Mouse (Mus musculus): Measurements from ENCODE around the gene Rec8. TPM values are rescaled to one million over a fixed set of nuclear protein-coding genes. Genes with fewer than 3 reads are reported as not detected.

The Rec8 gene
- polyA plus RNA-seq, 1 experiment from 2014 or later = 17.5 TPM

DNA sequence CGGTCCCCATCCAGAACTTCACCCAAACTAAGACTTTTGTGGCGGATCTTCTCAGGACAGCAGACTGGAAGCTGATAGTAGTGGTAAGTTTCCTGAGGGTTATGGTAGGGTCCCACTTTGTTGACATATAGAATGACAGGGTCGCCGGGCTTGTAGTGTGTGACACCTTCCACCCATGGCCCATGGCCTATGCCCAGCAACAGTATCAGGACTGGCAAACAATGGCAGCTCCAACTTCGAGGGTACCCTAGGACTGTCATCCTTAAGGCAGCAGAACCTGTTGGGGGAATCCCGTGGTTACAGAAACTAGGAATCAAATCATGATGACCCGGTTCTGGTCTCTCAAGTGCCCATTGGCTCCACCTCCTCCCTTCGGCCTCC is 24.8 kb downstream of the Rec8 start:
- Histone ChIP-seq H3K9ac (ENCODE audit: low read depth, low read length) (peak overlapping the region; percentile 93), H3K27me3 (ENCODE audit: control insufficient read depth, insufficient read depth, low read length) (no peaks in the 10 kb centered on the region), H3K36me3 (ENCODE audit: control insufficient read depth, insufficient read depth, low read length) (peaks cover 48% of the 10 kb centered on the region), H3K4me2 (replicated peaks; ENCODE audit: low read depth, low read length) (peak overlapping the region; percentile 74), H3K4me3 (ENCODE audit: low read length) (peak overlapping the region; percentile 58), H3K4me1 (ENCODE audit: control insufficient read depth, insufficient read depth, low read length) (peaks cover 16% of the 10 kb centered on the region), H3K27ac (ENCODE audit: low read depth, low read length) (peak overlapping the region; percentile 92), H3K9me3 (ENCODE audit: control insufficient read depth, low read length) (no peaks in the 10 kb centered on the region)
- ATAC-seq (ENCODE audit: low FRiP score, low TSS enrichment) = peak; percentile 40; the same call in 1 of the 2 replicates
- 17% methylated on average over 8 of the region's 8 CpGs for WGBS

DNA sequence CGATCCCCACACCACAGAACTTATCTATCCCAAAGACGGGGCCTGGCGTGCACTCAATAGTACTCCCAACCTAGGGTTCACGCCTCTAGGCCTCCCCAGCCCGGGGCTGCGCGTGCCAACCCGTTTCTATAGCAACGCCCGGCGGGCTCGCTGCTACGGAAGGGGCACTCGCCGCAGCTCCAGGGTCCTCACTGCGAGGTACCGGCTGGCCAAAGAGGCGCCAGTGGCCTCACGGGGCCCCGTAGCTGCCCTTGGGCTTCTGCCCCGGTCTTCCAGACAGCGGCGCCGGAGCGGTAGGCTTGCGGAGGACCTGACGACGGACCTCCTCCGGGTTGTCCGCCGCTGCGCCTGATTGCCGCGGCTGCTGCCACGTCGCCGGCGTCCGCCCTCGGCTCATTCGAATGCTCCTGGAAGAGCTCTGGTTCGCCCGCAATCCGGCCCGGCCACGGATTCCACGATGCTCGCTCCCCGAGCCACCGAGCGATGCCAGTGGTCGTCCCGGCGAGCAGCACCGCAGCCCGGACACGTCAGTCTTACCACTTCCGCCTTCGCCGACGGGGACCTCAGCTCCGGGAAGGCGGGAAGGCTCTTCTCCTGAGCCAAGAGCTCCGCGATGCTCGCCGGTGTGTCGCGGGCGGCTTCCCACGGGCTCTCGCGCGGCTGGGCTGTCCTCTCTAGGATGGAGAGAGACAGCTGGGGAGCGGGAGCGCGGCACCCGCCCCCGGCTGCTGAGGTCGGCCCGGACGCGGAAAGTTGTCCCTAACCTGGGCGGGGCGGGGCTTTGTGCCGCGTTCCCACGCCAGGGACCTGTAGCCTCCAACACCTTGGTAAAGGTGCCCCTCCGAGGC is 25.4 kb downstream of the Rec8 start, which contains the start of gene Tm9sf1:
Gene Tm9sf1 (minus strand): TSS at position 747 of the 848 bp plus-strand sequence.
- Histone ChIP-seq H3K4me1 (ENCODE audit: control insufficient read depth, insufficient read depth, low read length) (peaks cover 16% of the 10 kb centered on the region), H3K4me3 (ENCODE audit: low read length) (peak within 1 kb of the TSS; percentile 58), H3K36me3 (ENCODE audit: control insufficient read depth, insufficient read depth, low read length) (peaks cover 42% of the 10 kb centered on the region), H3K27me3 (ENCODE audit: control insufficient read depth, insufficient read depth, low read length) (no peaks in the 10 kb centered on the region), H3K9me3 (ENCODE audit: control insufficient read depth, low read length) (no peaks in the 10 kb centered on the region), H3K27ac (ENCODE audit: low read depth, low read length) (peak within 1 kb of the TSS; percentile 92), H3K9ac (ENCODE audit: low read depth, low read length) (peak within 1 kb of the TSS; percentile 93), H3K4me2 (replicated peaks; ENCODE audit: low read depth, low read length) (peak within 1 kb of the TSS; percentile 74)
- WGBS = under 1% methylated on average over 86 of the region's 89 CpGs
- ATAC-seq (ENCODE audit: low FRiP score, low TSS enrichment) = peak; percentile 86

DNA sequence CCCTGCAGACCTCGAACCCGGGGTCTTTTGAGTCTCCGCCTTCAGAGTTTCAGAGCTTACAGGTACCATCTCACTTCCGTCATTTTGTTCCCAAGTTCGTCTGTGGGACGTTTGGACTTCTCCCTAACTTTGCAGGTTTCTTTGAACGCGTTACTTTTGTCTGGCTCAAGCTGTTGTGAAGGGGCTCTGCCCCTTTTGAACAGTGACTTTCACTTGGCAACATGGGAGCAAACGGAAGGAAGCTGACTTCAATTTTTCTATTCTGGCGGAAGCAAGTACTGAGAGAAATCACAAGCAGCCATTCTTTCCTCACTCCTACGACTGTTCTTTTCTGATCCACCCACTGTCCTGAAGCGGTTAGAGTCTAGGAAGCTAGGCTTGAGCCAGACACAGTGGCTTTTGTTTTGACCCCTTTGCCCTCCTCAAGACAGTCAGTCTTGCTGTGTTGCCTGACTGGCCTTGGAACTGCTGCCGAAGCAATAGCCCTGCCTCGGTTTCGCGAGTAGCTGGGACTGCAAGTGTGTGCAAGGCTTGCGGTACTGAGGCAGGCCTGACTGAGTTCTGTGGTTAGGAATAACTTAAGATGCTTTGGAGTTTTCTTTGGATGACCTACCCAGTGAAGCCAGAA is 26.5 kb downstream of the Rec8 start:
- Histone ChIP-seq H3K4me2 (replicated peaks; ENCODE audit: low read depth, low read length) (peak overlapping the region; percentile 74), H3K9ac (ENCODE audit: low read depth, low read length) (peak overlapping the region; percentile 93), H3K9me3 (ENCODE audit: control insufficient read depth, low read length) (no peaks in the 10 kb centered on the region), H3K36me3 (ENCODE audit: control insufficient read depth, insufficient read depth, low read length) (peaks cover 31% of the 10 kb centered on the region), H3K4me3 (ENCODE audit: low read length) (peak overlapping the region; percentile 58), H3K27ac (ENCODE audit: low read depth, low read length) (peak overlapping the region; percentile 92; the same call in 1 of the 2 replicates), H3K27me3 (ENCODE audit: control insufficient read depth, insufficient read depth, low read length) (no peaks in the 10 kb centered on the region), H3K4me1 (ENCODE audit: control insufficient read depth, insufficient read depth, low read length) (peaks cover 16% of the 10 kb centered on the region)
- no peak for ATAC-seq (ENCODE audit: low FRiP score, low TSS enrichment)
- 22% methylated on average over 17 of the region's 17 CpGs for whole genome bisulfite sequencing

DNA sequence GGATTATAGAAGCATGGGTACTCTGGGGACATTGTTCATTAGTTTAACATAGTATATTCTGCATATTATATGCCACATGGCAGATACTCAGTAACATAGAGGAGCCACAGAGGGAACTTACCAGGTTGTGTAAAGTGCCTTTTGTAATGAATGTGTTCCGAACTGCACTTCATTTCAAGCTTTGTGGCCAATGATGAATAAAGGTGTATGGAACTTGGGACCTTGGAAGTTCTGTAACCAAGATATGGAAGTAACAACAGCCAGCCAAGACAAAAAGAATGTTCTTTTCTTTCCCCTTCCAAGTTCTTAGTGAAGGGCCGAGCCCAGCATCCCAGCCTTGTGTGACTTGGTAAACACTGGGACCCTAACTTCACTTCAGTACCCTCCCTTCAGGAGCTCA is 32.0 kb downstream of the Rec8 start, which contains the start of gene Tssk4:
Gene Tssk4 (plus strand): TSS at position 301 of the 400 bp plus-strand sequence.
- Histone ChIP-seq H3K9me3 (ENCODE audit: control insufficient read depth, low read length) (no peaks in the 10 kb centered on the region), H3K27me3 (ENCODE audit: control insufficient read depth, insufficient read depth, low read length) (no peaks in the 10 kb centered on the region), H3K9ac (ENCODE audit: low read depth, low read length) (no peak within 1 kb of the TSS), H3K4me1 (ENCODE audit: control insufficient read depth, insufficient read depth, low read length) (peaks cover 4% of the 10 kb centered on the region; the same call in 1 of the 2 replicates), H3K4me3 (ENCODE audit: low read length) (no peak within 1 kb of the TSS), H3K36me3 (ENCODE audit: control insufficient read depth, insufficient read depth, low read length) (peaks cover 9% of the 10 kb centered on the region), H3K4me2 (replicated peaks; ENCODE audit: low read depth, low read length) (no peak within 1 kb of the TSS), H3K27ac (ENCODE audit: low read depth, low read length) (no peak within 1 kb of the TSS)
- no peak for ATAC-seq (ENCODE audit: low FRiP score, low TSS enrichment)
- WGBS = 92% methylated on average over 2 of the region's 2 CpGs

DNA sequence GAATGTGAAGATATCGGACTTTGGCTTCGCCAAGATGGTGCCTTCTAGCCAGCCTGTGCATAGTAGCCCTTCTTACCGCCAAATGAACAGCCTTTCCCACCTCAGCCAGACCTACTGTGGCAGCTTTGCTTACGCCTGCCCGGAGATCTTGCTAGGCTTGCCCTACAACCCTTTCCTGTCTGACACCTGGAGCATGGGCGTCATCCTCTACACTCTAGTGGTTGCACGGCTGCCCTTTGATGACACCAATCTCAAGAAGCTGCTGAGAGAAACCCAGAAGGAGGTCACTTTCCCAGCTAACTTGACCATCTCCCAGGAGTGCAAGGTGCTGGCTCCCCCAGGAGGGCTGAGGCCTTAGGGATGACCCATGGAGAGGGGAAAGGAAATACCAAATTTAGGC is 33.7 kb downstream of the Rec8 start:
- Histone ChIP-seq H3K4me1 (ENCODE audit: control insufficient read depth, insufficient read depth, low read length) (no peaks in the 10 kb centered on the region), H3K27me3 (ENCODE audit: control insufficient read depth, insufficient read depth, low read length) (no peaks in the 10 kb centered on the region), H3K36me3 (ENCODE audit: control insufficient read depth, insufficient read depth, low read length) (peaks cover 4% of the 10 kb centered on the region; the same call in 1 of the 2 replicates), H3K9ac (ENCODE audit: low read depth, low read length) (no peak overlapping the region), H3K9me3 (ENCODE audit: control insufficient read depth, low read length) (no peaks in the 10 kb centered on the region), H3K4me3 (ENCODE audit: low read length) (no peak overlapping the region), H3K4me2 (replicated peaks; ENCODE audit: low read depth, low read length) (no peak overlapping the region), H3K27ac (ENCODE audit: low read depth, low read length) (no peak overlapping the region)
- no peak for ATAC-seq (ENCODE audit: low FRiP score, low TSS enrichment)
- 85% methylated on average over 7 of the region's 7 CpGs for WGBS

DNA sequence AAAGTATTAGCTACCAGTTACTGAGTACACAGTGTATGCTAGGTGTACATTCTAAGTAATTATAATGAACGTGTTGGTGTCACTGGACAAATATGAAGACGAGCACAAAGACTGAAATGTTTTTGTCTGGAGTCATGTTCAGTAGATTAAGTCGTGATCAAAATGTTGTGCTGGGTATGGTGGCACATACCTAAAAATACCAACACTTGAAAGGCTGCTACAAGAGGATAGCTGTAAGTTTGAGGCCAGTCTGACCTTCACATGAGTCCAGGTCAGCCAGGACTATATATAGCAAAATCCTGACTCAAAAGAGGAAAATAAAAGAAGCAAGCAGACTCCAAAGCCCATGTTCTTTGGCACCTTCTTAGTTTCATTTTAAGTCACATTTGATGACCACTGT is 39.1 kb downstream of the Rec8 start:
- peaks cover 5% of the 10 kb centered on the region; the same call in 1 of the 2 replicates for H3K4me1 ChIP-seq (ENCODE audit: control insufficient read depth, insufficient read depth, low read length)
- H3K9ac ChIP-seq (ENCODE audit: low read depth, low read length) = no peak overlapping the region
- no peak overlapping the region for H3K4me2 ChIP-seq (replicated peaks; ENCODE audit: low read depth, low read length)
- no peak overlapping the region for H3K4me3 ChIP-seq (ENCODE audit: low read length)
- ATAC-seq (ENCODE audit: low FRiP score, low TSS enrichment) = no peak
- H3K9me3 ChIP-seq (ENCODE audit: control insufficient read depth, low read length) = no peaks in the 10 kb centered on the region
- WGBS = 92% methylated on average over 3 of the region's 3 CpGs
- H3K27ac ChIP-seq (ENCODE audit: low read depth, low read length) = no peak overlapping the region
- no peaks in the 10 kb centered on the region for H3K27me3 ChIP-seq (ENCODE audit: control insufficient read depth, insufficient read depth, low read length)
- H3K36me3 ChIP-seq (ENCODE audit: control insufficient read depth, insufficient read depth, low read length) = peaks cover 14% of the 10 kb centered on the region; the same call in 1 of the 2 replicates

DNA sequence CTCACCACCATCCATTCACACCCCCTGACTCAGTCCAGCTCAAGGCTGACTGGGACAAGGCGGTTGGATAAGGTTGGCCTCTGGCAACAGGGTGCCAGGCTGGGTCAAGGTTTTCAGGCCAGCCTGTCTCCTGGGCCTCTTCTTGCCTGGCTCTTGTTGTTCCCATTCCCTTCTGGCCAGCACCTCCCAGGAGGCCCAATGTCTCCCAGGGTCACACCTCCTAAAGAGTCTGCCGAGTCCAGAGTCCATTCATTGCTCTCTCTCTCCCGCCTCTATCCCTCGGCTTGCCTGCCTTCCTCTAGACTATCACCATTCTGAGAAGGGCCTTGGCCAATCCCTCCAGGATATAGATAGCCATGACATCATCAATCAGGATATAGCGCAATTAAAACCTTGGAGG is 40.2 kb downstream of the Rec8 start:
- Histone ChIP-seq H3K4me2 (replicated peaks; ENCODE audit: low read depth, low read length) (no peak overlapping the region), H3K9me3 (ENCODE audit: control insufficient read depth, low read length) (no peaks in the 10 kb centered on the region), H3K27me3 (ENCODE audit: control insufficient read depth, insufficient read depth, low read length) (no peaks in the 10 kb centered on the region), H3K4me3 (ENCODE audit: low read length) (no peak overlapping the region), H3K36me3 (ENCODE audit: control insufficient read depth, insufficient read depth, low read length) (peaks cover 19% of the 10 kb centered on the region; the same call in 1 of the 2 replicates), H3K9ac (ENCODE audit: low read depth, low read length) (no peak overlapping the region), H3K4me1 (ENCODE audit: control insufficient read depth, insufficient read depth, low read length) (peaks cover 5% of the 10 kb centered on the region; the same call in 1 of the 2 replicates), H3K27ac (ENCODE audit: low read depth, low read length) (no peak overlapping the region)
- no peak for ATAC-seq (ENCODE audit: low FRiP score, low TSS enrichment)
- 90% methylated on average over 5 of the region's 5 CpGs for WGBS

DNA sequence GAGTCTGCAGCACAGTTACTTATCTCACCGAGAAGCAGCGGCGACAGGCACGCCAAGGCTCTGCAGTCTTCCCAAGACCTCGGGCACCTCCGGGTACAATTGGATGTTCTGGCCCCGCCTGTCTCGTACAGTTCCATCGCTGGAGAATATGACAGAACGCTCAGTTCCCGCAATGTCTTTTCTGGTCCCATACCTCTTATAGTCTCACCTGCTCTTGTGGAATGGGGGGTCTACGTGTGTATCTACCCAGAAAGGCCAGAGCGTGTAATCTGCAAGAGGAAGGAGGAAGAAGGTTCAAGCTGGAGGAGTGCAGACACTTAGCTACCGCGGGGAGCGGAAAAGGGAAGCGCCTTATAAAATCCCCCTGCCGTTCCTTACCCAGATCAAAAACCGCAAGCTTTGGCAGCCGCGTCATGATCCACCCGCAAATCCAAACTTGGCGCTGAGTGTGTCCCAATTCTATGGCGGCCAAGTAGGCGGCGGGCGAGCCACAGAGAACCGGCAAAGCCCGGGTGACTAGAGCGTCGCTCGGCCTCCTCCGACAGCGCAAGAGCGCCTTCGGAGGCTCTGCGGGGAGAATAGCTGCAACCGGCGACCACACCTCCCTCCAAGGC is 42.2 kb downstream of the Rec8 start, which contains the start of gene Mdp1:
Gene Mdp1 (minus strand): TSS at position 549 of the 614 bp plus-strand sequence.
- under 1% methylated on average over 39 of the region's 39 CpGs for WGBS
- H3K4me2 ChIP-seq (replicated peaks; ENCODE audit: low read depth, low read length) = peak within 1 kb of the TSS; percentile 59
- H3K9ac ChIP-seq (ENCODE audit: low read depth, low read length) = peak within 1 kb of the TSS; percentile 76
- H3K4me1 ChIP-seq (ENCODE audit: control insufficient read depth, insufficient read depth, low read length) = peaks cover 5% of the 10 kb centered on the region; the same call in 1 of the 2 replicates
- peak within 1 kb of the TSS; percentile 39; the same call in 1 of the 2 replicates for H3K27ac ChIP-seq (ENCODE audit: low read depth, low read length)
- no peaks in the 10 kb centered on the region for H3K9me3 ChIP-seq (ENCODE audit: control insufficient read depth, low read length)
- H3K4me3 ChIP-seq (ENCODE audit: low read length) = peak within 1 kb of the TSS; percentile 75
- H3K36me3 ChIP-seq (ENCODE audit: control insufficient read depth, insufficient read depth, low read length) = peaks cover 28% of the 10 kb centered on the region; the same call in 1 of the 2 replicates
- H3K27me3 ChIP-seq (ENCODE audit: control insufficient read depth, insufficient read depth, low read length) = no peaks in the 10 kb centered on the region
- peak; percentile 93 for ATAC-seq (ENCODE audit: low FRiP score, low TSS enrichment)

Data from kidney, embryonic 14.5 days (tissue).